Mouse (Mus musculus) right cerebral cortex, postnatal 4 days (tissue): Measurements from ENCODE around the gene Olfr1444.

ENCODE experiments used
- DNase-seq: peaks from one replicate; pipeline ENCODE4 v3.0.0-alpha.2; 2022

The Olfr1444 gene

GRCm38 (mm10) chr19:12856983-12857382 is at the start of gene Olfr1444:
TSS of gene Olfr1444 (plus strand) at chr19:12857283.
- DNase-seq, result no peak

- DNase-seq, result no peak
Measured at GRCm38 (mm10) chr19:12812644-12813364, 44.3 kb upstream of the Olfr1444 start.

GRCm38 (mm10) chr19:12813883-12814282 is 43.2 kb upstream of the Olfr1444 start:
- no peak for DNase-seq

GRCm38 (mm10) chr19:12818507-12818906 is 38.6 kb upstream of the Olfr1444 start:
- no peak for DNase-seq

- DNase-seq, result no peak
Measured at GRCm38 (mm10) chr19:12820383-12820782, 36.7 kb upstream of the Olfr1444 start.

GRCm38 (mm10) chr19:12824549-12824948 is 32.5 kb upstream of the Olfr1444 start:
- DNase-seq, result no peak

- DNase-seq, result no peak
Measured at GRCm38 (mm10) chr19:12830823-12831430, 26.2 kb upstream of the Olfr1444 start.

GRCm38 (mm10) chr19:12831559-12831958 is 25.5 kb upstream of the Olfr1444 start:
- DNase-seq, result no peak

GRCm38 (mm10) chr19:12833625-12834024 is 23.5 kb upstream of the Olfr1444 start:
- DNase-seq, result no peak

- DNase-seq, result no peak
Measured at GRCm38 (mm10) chr19:12838507-12838906, 18.6 kb upstream of the Olfr1444 start.

- DNase-seq, result no peak
Measured at GRCm38 (mm10) chr19:12846382-12846781, 10.7 kb upstream of the Olfr1444 start, which contains the start of gene Gm5244. TSS of gene Gm5244 (plus strand) at chr19:12846682.

- no peak for DNase-seq
Measured at GRCm38 (mm10) chr19:12883555-12883954, 26.5 kb downstream of the Olfr1444 start, which contains the start of gene Olfr1445. TSS of gene Olfr1445 (plus strand) at chr19:12883855.

- no peak for DNase-seq
Measured at GRCm38 (mm10) chr19:12893424-12893823, 36.3 kb downstream of the Olfr1444 start, which contains the start of gene Olfr1446. TSS of gene Olfr1446 (minus strand) at chr19:12893524.

- DNase-seq, result no peak
Measured at GRCm38 (mm10) chr19:12903643-12904042, 46.6 kb downstream of the Olfr1444 start, which contains the start of gene Olfr1447. TSS of gene Olfr1447 (minus strand) at chr19:12903743.
